Comparison of ENCODE assay signal across 12 mouse cellular contexts in the genomic region with DNA sequence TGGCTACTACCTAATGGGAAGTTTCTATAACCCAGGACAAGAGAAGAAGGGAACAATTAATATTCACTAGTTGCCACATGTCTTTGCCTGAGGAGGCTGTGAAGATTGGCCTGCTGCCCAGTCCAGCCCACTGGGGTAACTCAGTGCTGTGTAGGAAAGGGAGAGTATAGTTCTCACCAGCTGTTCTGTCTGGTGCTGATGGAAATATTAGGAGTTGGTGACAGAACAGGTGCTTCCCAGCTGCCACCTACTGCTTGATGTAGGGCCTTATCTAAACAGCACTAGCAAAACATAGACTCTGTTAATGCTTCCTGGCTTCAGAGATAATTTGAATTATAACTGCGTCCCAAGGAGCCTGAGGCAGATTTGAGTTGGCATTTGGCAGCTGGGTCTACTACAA.
A peak's percentile ranks its signal among the peaks of the same experiment; 100 is the strongest.
DNase-seq lines count a peak whose midpoint lies in the region; ATAC-seq and TF ChIP-seq lines count a peak whose summit lies in the region.
"Had no signal": no experiment of that assay in that cellular context is flagged by ENCODE, and none has a peak within 500 bp of the region (broad histone marks: within the 10 kb centered on the region; RNA-seq: fewer than 3 reads in every experiment).

No protein-coding gene starts in this region.

- H3K4me2 ChIP-seq in intestine, embryonic 15.5 days (replicated peaks) = no peak overlapping the region
- H3K4me2 ChIP-seq in intestine, embryonic 16.5 days (ENCODE audit: low read depth, low read length) = no peak overlapping the region
- no peak overlapping the region for H3K4me2 ChIP-seq in embryonic facial prominence, embryonic 14.5 days (ENCODE audit: low read depth, low read length)
- no peak overlapping the region for H3K4me2 ChIP-seq in hindbrain, embryonic 14.5 days (replicated peaks)
- no peak overlapping the region for H3K4me2 ChIP-seq in midbrain, postnatal 0 days (ENCODE audit: low read depth, low read length, poor library complexity, severe bottlenecking)

- no peak overlapping the region for H3K4me3 ChIP-seq in intestine, embryonic 15.5 days (replicated peaks)
- no peak overlapping the region for H3K4me3 ChIP-seq in intestine, embryonic 16.5 days (ENCODE audit: low read length)
- H3K4me3 ChIP-seq in embryonic facial prominence, embryonic 14.5 days (ENCODE audit: low read depth, low read length) = no peak overlapping the region
- no peak overlapping the region for H3K4me3 ChIP-seq in hindbrain, embryonic 14.5 days (replicated peaks; ENCODE audit: low read length)
- H3K4me3 ChIP-seq in midbrain, postnatal 0 days (ENCODE audit: low read depth, low read length) = no peak overlapping the region

- intact Hi-C loops in gastrocnemius, postnatal 14 days (cut with DNase I; ENCODE audit: low total_unique reads) = no loop called here

- peak; percentile 77 for DNase-seq in embryonic facial prominence, embryonic 14.5 days (ENCODE audit: low spot score)
- peak; percentile 48 for DNase-seq in hindbrain, embryonic 14.5 days (ENCODE audit: low spot score)
- peak; percentile 64 for DNase-seq in midbrain, postnatal 0 days (ENCODE audit: low spot score)
- DNase-seq in MN1 (ENCODE audit: low spot score) = no peak
- DNase-seq in gastrocnemius, postnatal 14 days = no peak
- DNase-seq in urinary bladder, postnatal 14 days (ENCODE audit: low spot score) = no peak
- DNase-seq: cerebellum, adult 2 months; heart, postnatal 14 days; thymus, postnatal 14 days had no signal

- WGBS in intestine, embryonic 15.5 days = 64% methylated on average over 1 of the region's 1 CpGs
- WGBS in intestine, embryonic 16.5 days = 56% methylated on average over 1 of the region's 1 CpGs
- 29% methylated on average over 1 of the region's 1 CpGs for WGBS in embryonic facial prominence, embryonic 14.5 days
- 40% methylated on average over 1 of the region's 1 CpGs for WGBS in hindbrain, embryonic 14.5 days
- WGBS in midbrain, postnatal 0 days = 40% methylated on average over 1 of the region's 1 CpGs

- H3K9me3 ChIP-seq in intestine, embryonic 15.5 days = no peaks in the 10 kb centered on the region
- H3K9me3 ChIP-seq in intestine, embryonic 16.5 days (ENCODE audit: control insufficient read depth, low read length) = no peaks in the 10 kb centered on the region
- H3K9me3 ChIP-seq in embryonic facial prominence, embryonic 14.5 days (ENCODE audit: control insufficient read depth, low read length) = no peaks in the 10 kb centered on the region
- H3K9me3 ChIP-seq in hindbrain, embryonic 14.5 days (ENCODE audit: control insufficient read depth, low read length) = no peaks in the 10 kb centered on the region
- no peaks in the 10 kb centered on the region for H3K9me3 ChIP-seq in midbrain, postnatal 0 days (ENCODE audit: low read length)

- H3K36me3 ChIP-seq in intestine, embryonic 15.5 days = no peaks in the 10 kb centered on the region
- no peaks in the 10 kb centered on the region for H3K36me3 ChIP-seq in intestine, embryonic 16.5 days (ENCODE audit: control insufficient read depth, insufficient read depth, low read length)
- no peaks in the 10 kb centered on the region for H3K36me3 ChIP-seq in embryonic facial prominence, embryonic 14.5 days (ENCODE audit: control insufficient read depth, insufficient read depth, low read length)
- no peaks in the 10 kb centered on the region for H3K36me3 ChIP-seq in hindbrain, embryonic 14.5 days (replicated peaks; ENCODE audit: control insufficient read depth, insufficient read depth)
- no peaks in the 10 kb centered on the region for H3K36me3 ChIP-seq in midbrain, postnatal 0 days (ENCODE audit: insufficient read depth, low read length)

- 0 out of 2 replicates have a peak, but pooled peaks have one; percentile 15 for ATAC-seq in intestine, embryonic 15.5 days
- ATAC-seq in intestine, embryonic 16.5 days = no peak
- ATAC-seq in embryonic facial prominence, embryonic 14.5 days (ENCODE audit: low read depth) = peak; percentile 95
- ATAC-seq in hindbrain, embryonic 14.5 days (ENCODE audit: low FRiP score) = peak; percentile 92
- peak; percentile 54; the same call in 1 of the 2 replicates for ATAC-seq in midbrain, postnatal 0 days (ENCODE audit: low FRiP score)

- H3K4me1 ChIP-seq in intestine, embryonic 15.5 days (replicated peaks) = no peaks in the 10 kb centered on the region
- no peaks in the 10 kb centered on the region for H3K4me1 ChIP-seq in intestine, embryonic 16.5 days (ENCODE audit: control insufficient read depth, insufficient read depth, low read length)
- H3K4me1 ChIP-seq in embryonic facial prominence, embryonic 14.5 days (ENCODE audit: control insufficient read depth, insufficient read depth, low read length) = no peaks in the 10 kb centered on the region
- no peaks in the 10 kb centered on the region for H3K4me1 ChIP-seq in hindbrain, embryonic 14.5 days (replicated peaks; ENCODE audit: control insufficient read depth, insufficient read depth, low read length)
- H3K4me1 ChIP-seq in midbrain, postnatal 0 days (ENCODE audit: insufficient read depth, low read length) = no peaks in the 10 kb centered on the region

- no peak overlapping the region for H3K9ac ChIP-seq in intestine, embryonic 15.5 days
- no peak overlapping the region for H3K9ac ChIP-seq in intestine, embryonic 16.5 days (ENCODE audit: low read depth, low read length)
- no peak overlapping the region for H3K9ac ChIP-seq in embryonic facial prominence, embryonic 14.5 days (ENCODE audit: low read depth, low read length)
- H3K9ac ChIP-seq in hindbrain, embryonic 14.5 days = no peak overlapping the region
- H3K9ac ChIP-seq in midbrain, postnatal 0 days (replicated peaks; ENCODE audit: low read length, poor library complexity, severe bottlenecking) = no peak overlapping the region

- no peak for TF ChIP-seq CTCF in midbrain, postnatal 0 days (IDR thresholded peaks at IDR 0.05)

- no peak overlapping the region for H3K27ac ChIP-seq in intestine, embryonic 15.5 days
- H3K27ac ChIP-seq in intestine, embryonic 16.5 days (ENCODE audit: low read length) = no peak overlapping the region
- no peak overlapping the region for H3K27ac ChIP-seq in embryonic facial prominence, embryonic 14.5 days (replicated peaks; ENCODE audit: low read depth, low read length)
- no peak overlapping the region for H3K27ac ChIP-seq in hindbrain, embryonic 14.5 days
- H3K27ac ChIP-seq in midbrain, postnatal 0 days (ENCODE audit: low read depth, low read length) = no peak overlapping the region
- H3K27ac ChIP-seq: macrophage had no signal

- no peaks in the 10 kb centered on the region for H3K27me3 ChIP-seq in intestine, embryonic 15.5 days (replicated peaks)
- no peaks in the 10 kb centered on the region for H3K27me3 ChIP-seq in intestine, embryonic 16.5 days (replicated peaks; ENCODE audit: control insufficient read depth, insufficient read depth, low read length)
- H3K27me3 ChIP-seq in embryonic facial prominence, embryonic 14.5 days (replicated peaks; ENCODE audit: control insufficient read depth, insufficient read depth, low read length) = no peaks in the 10 kb centered on the region
- no peaks in the 10 kb centered on the region for H3K27me3 ChIP-seq in hindbrain, embryonic 14.5 days (ENCODE audit: control insufficient read depth, insufficient read depth, low read length)
- no peaks in the 10 kb centered on the region for H3K27me3 ChIP-seq in midbrain, postnatal 0 days (ENCODE audit: insufficient read depth, low read length)

Comparison
In these comparisons a context has a peak if more than half of its experiments do, and no peak if none do; other contexts are left out.
1. DNase-seq: peak in embryonic facial prominence, embryonic 14.5 days (single experiment), hindbrain, embryonic 14.5 days (single experiment) and midbrain, postnatal 0 days (single experiment); none in MN1 (single experiment), gastrocnemius, postnatal 14 days (single experiment) and urinary bladder, postnatal 14 days (single experiment).